Mouse (Mus musculus) kidney, embryonic 15.5 days (tissue): ENCODE measurements at regions not wholly inside any gene's neighbourhood (a gene's known extent, or its start where the extent isn't known, plus 50 kb on each side); places are given as distances from the start of the nearest gene placed in this dataset.
A peak's percentile ranks its signal among the peaks of the same experiment; 100 is the strongest.

ENCODE experiments used
- ATAC-seq: fragments of 200-750 bp; cut with Nextera tagmentation; replicated peaks from 2 replicates; pipeline ENCODE4 v1.8.0; 2017; ENCODE audit warnings: moderate TSS enrichment; ENCODE audit not compliant: low FRiP score
- H3K27ac ChIP-seq: fragments of 300-500 bp; sonication (generic); 2 replicates; pipeline ENCODE4 v1.5.1; 2015; ENCODE audit warnings: mild to moderate bottlenecking, inconsistent platforms
- H3K27me3 ChIP-seq: fragments of 300-500 bp; sonication (generic); 2 replicates; pipeline ENCODE4 v1.6.1; 2015; ENCODE audit warnings: inconsistent platforms
- H3K36me3 ChIP-seq: fragments of 300-500 bp; sonication (generic); 2 replicates; pipeline ENCODE4 v1.6.1; 2015; ENCODE audit warnings: inconsistent platforms
- H3K4me1 ChIP-seq: fragments of 300-500 bp; sonication (generic); 2 replicates; pipeline ENCODE4 v1.6.1; 2015; ENCODE audit warnings: inconsistent platforms
- H3K4me2 ChIP-seq: fragments of 300-500 bp; sonication (generic); 2 replicates; pipeline ENCODE4 v1.6.1; 2015; ENCODE audit warnings: moderate library complexity, mild to moderate bottlenecking, inconsistent platforms
- H3K4me3 ChIP-seq: fragments of 300-500 bp; sonication (generic); replicated peaks from 2 replicates; pipeline ENCODE4 v1.5.1; 2015; ENCODE audit warnings: mild to moderate bottlenecking, inconsistent platforms
- H3K9ac ChIP-seq: fragments of 300-500 bp; sonication (generic); 2 replicates; pipeline ENCODE4 v1.6.1; 2015; ENCODE audit warnings: mild to moderate bottlenecking, inconsistent platforms
- H3K9me3 ChIP-seq: fragments of 300-500 bp; sonication (generic); replicated peaks from 2 replicates; pipeline ENCODE4 v1.6.1; 2016; ENCODE audit warnings: inconsistent platforms
- WGBS: fragments of 180-500 bp; shearing (Covaris S2); methylation state at CpG from one replicate; pipeline ENCODE4 v1.1.7; 2015; ENCODE audit warnings: mixed read lengths; 5-methylcytosine and 5-hydroxymethylcytosine counted together

GRCm38 (mm10) chr10:42110704-42111103 lies 92.5 kb upstream of the Armc2 start:
- Histone ChIP-seq H3K9ac (no peak overlapping the region), H3K27ac (no peak overlapping the region), H3K4me3 (no peak overlapping the region), H3K4me1 (peaks cover 12% of the 10 kb centered on the region), H3K4me2 (no peak overlapping the region), H3K36me3 (no peaks in the 10 kb centered on the region), H3K27me3 (no peaks in the 10 kb centered on the region), H3K9me3 (no peaks in the 10 kb centered on the region)
- no peak for ATAC-seq
- WGBS, result 82% methylated on average over 7 of the region's 7 CpGs

- Histone ChIP-seq H3K27ac (no peak overlapping the region), H3K9me3 (peaks cover 8% of the 10 kb centered on the region; the same call in 1 of the 2 replicates), H3K27me3 (no peaks in the 10 kb centered on the region), H3K4me3 (no peak overlapping the region), H3K36me3 (no peaks in the 10 kb centered on the region), H3K4me2 (no peak overlapping the region), H3K4me1 (peaks cover 12% of the 10 kb centered on the region), H3K9ac (no peak overlapping the region)
- 35% methylated on average over 8 of the region's 8 CpGs for WGBS
- ATAC-seq, result peak; percentile 43; the same call in 1 of the 2 replicates
Measured at GRCm38 (mm10) chr10:42108294-42109014, 90.2 kb upstream of the Armc2 start.

GRCm38 (mm10) chr10:42107437-42108293 lies 89.4 kb upstream of the Armc2 start:
- ATAC-seq, result no peak; the same call in 1 of the 2 replicates
- Histone ChIP-seq H3K4me1 (peaks cover 12% of the 10 kb centered on the region), H3K4me2 (no peak overlapping the region)

GRCm38 (mm10) chr10:42106611-42107010 lies 88.4 kb upstream of the Armc2 start:
- ATAC-seq, result no peak
- no peak overlapping the region for H3K4me3 ChIP-seq
- H3K36me3 ChIP-seq, result no peaks in the 10 kb centered on the region
- H3K4me2 ChIP-seq, result no peak overlapping the region
- WGBS, result 82% methylated on average over 9 of the region's 9 CpGs
- peaks cover 8% of the 10 kb centered on the region; the same call in 1 of the 2 replicates for H3K9me3 ChIP-seq
- H3K27ac ChIP-seq, result no peak overlapping the region
- peaks cover 12% of the 10 kb centered on the region for H3K4me1 ChIP-seq
- H3K9ac ChIP-seq, result no peak overlapping the region
- no peaks in the 10 kb centered on the region for H3K27me3 ChIP-seq

More at GRCm38 (mm10) chr10:42107437-42108293, 89.4 kb upstream of the Armc2 start:
- Histone ChIP-seq H3K27ac (no peak overlapping the region), H3K9ac (no peak overlapping the region), H3K27me3 (no peaks in the 10 kb centered on the region), H3K9me3 (peaks cover 8% of the 10 kb centered on the region; the same call in 1 of the 2 replicates), H3K36me3 (no peaks in the 10 kb centered on the region), H3K4me3 (no peak overlapping the region)
- WGBS, result 66% methylated on average over 12 of the region's 12 CpGs

- 89% methylated on average over 7 of the region's 7 CpGs for WGBS
- Histone ChIP-seq H3K27ac (no peak overlapping the region), H3K36me3 (no peaks in the 10 kb centered on the region), H3K9ac (no peak overlapping the region), H3K9me3 (peaks cover 8% of the 10 kb centered on the region; the same call in 1 of the 2 replicates), H3K4me2 (no peak overlapping the region), H3K27me3 (no peaks in the 10 kb centered on the region), H3K4me1 (peaks cover 12% of the 10 kb centered on the region), H3K4me3 (no peak overlapping the region)
- no peak for ATAC-seq
Measured at GRCm38 (mm10) chr10:42105083-42105482, 86.8 kb upstream of the Armc2 start.

- 81% methylated on average over 8 of the region's 8 CpGs for WGBS
- no peak overlapping the region for H3K27ac ChIP-seq
- H3K9me3 ChIP-seq, result peaks cover 8% of the 10 kb centered on the region; the same call in 1 of the 2 replicates
- ATAC-seq, result no peak
- H3K9ac ChIP-seq, result no peak overlapping the region
- H3K27me3 ChIP-seq, result no peaks in the 10 kb centered on the region
- no peaks in the 10 kb centered on the region for H3K36me3 ChIP-seq
- H3K4me2 ChIP-seq, result no peak overlapping the region
- no peaks in the 10 kb centered on the region for H3K4me1 ChIP-seq
- H3K4me3 ChIP-seq, result no peak overlapping the region
Measured at GRCm38 (mm10) chr10:42102320-42102719, 84.1 kb upstream of the Armc2 start.

- H3K9ac ChIP-seq, result no peak overlapping the region
- H3K4me3 ChIP-seq, result no peak overlapping the region
- no peak overlapping the region for H3K27ac ChIP-seq
- H3K4me2 ChIP-seq, result no peak overlapping the region
- ATAC-seq, result no peak
- no peaks in the 10 kb centered on the region for H3K4me1 ChIP-seq
- H3K27me3 ChIP-seq, result no peaks in the 10 kb centered on the region
- no peaks in the 10 kb centered on the region for H3K36me3 ChIP-seq
- peaks cover 8% of the 10 kb centered on the region; the same call in 1 of the 2 replicates for H3K9me3 ChIP-seq
- 82% methylated on average over 6 of the region's 6 CpGs for WGBS
Measured at GRCm38 (mm10) chr10:42101096-42101495, 82.9 kb upstream of the Armc2 start.

GRCm38 (mm10) chr10:42096924-42097323 lies 78.7 kb upstream of the Armc2 start:
- no peak for ATAC-seq
- no peak overlapping the region for H3K9ac ChIP-seq
- H3K9me3 ChIP-seq, result no peaks in the 10 kb centered on the region
- WGBS, result 84% methylated on average over 6 of the region's 6 CpGs
- no peak overlapping the region for H3K27ac ChIP-seq
- no peak overlapping the region for H3K4me3 ChIP-seq
- H3K4me1 ChIP-seq, result peaks cover 4% of the 10 kb centered on the region; the same call in 1 of the 2 replicates
- H3K27me3 ChIP-seq, result no peaks in the 10 kb centered on the region
- no peak overlapping the region for H3K4me2 ChIP-seq
- H3K36me3 ChIP-seq, result no peaks in the 10 kb centered on the region

- Histone ChIP-seq H3K4me3 (no peak overlapping the region), H3K9ac (no peak overlapping the region), H3K27ac (no peak overlapping the region), H3K27me3 (no peaks in the 10 kb centered on the region), H3K4me2 (no peak overlapping the region), H3K9me3 (no peaks in the 10 kb centered on the region), H3K4me1 (peaks cover 4% of the 10 kb centered on the region; the same call in 1 of the 2 replicates), H3K36me3 (no peaks in the 10 kb centered on the region)
- no peak for ATAC-seq
- 94% methylated on average over 10 of the region's 10 CpGs for WGBS
Measured at GRCm38 (mm10) chr10:42095986-42096385, 77.7 kb upstream of the Armc2 start.

- H3K36me3 ChIP-seq, result no peaks in the 10 kb centered on the region
- no peak for ATAC-seq
- H3K9me3 ChIP-seq, result no peaks in the 10 kb centered on the region
- 83% methylated on average over 24 of the region's 24 CpGs for WGBS
- H3K4me2 ChIP-seq, result no peak overlapping the region
- no peak overlapping the region for H3K4me3 ChIP-seq
- H3K9ac ChIP-seq, result no peak overlapping the region
- H3K27me3 ChIP-seq, result no peaks in the 10 kb centered on the region
- H3K4me1 ChIP-seq, result peaks cover 13% of the 10 kb centered on the region
- H3K27ac ChIP-seq, result no peak overlapping the region
Measured at GRCm38 (mm10) chr10:42094274-42095000, 76.2 kb upstream of the Armc2 start.

- Histone ChIP-seq H3K27me3 (no peaks in the 10 kb centered on the region), H3K9ac (no peak overlapping the region), H3K4me1 (peaks cover 25% of the 10 kb centered on the region), H3K27ac (no peak overlapping the region), H3K4me3 (no peak overlapping the region), H3K9me3 (no peaks in the 10 kb centered on the region), H3K36me3 (no peaks in the 10 kb centered on the region), H3K4me2 (no peak overlapping the region)
- WGBS, result 85% methylated on average over 8 of the region's 8 CpGs
- ATAC-seq, result no peak
Measured at GRCm38 (mm10) chr10:42093176-42093759, 75.0 kb upstream of the Armc2 start.
